Mouse (Mus musculus) MEL (cell line): ENCODE data around the gene Gm20388. TPM values are rescaled to one million over a fixed set of nuclear protein-coding genes. Genes with fewer than 3 reads are reported as not detected.
A peak's percentile ranks its signal among the peaks of the same experiment; 100 is the strongest.

Experiments
- DNase-seq: peaks from one replicate; pipeline ENCODE4 v3.0.0; 2011; ENCODE audit warnings: low read depth, low spot score
- H3K27ac ChIP-seq: 2 replicates; pipeline ENCODE4 v1.5.1; 2012; ENCODE audit warnings: low read depth, mild to moderate bottlenecking, control low read depth, low read length, moderate library complexity; ENCODE audit not compliant: control insufficient read depth
- H3K27me3 ChIP-seq, 2 experiments: fragments of 150-350 bp in 1 of 2; sonication (generic) in 1 of 2; 2 replicates each; pipeline ENCODE4 v1.6.1; 2012; ENCODE audit warnings: low read length in 2 of 2, mild to moderate bottlenecking in 2 of 2, improper control_type of control experiment in 1 of 2, moderate library complexity in 1 of 2; ENCODE audit not compliant: insufficient read depth in 2 of 2, control insufficient read depth in 1 of 2
- H3K36me3 ChIP-seq, 2 experiments: 2 replicates each; pipeline ENCODE4 v1.6.1; 2012 to 2014; ENCODE audit warnings: low read length in 2 of 2, improper control_type of control experiment in 1 of 2, inconsistent platforms in 1 of 2, mild to moderate bottlenecking in 1 of 2; ENCODE audit not compliant: insufficient read depth in 2 of 2, control insufficient read depth in 1 of 2
- H3K4me1 ChIP-seq, 2 experiments: fragments of 150-350 bp in 1 of 2; sonication (generic) in 1 of 2; 2 replicates each; pipeline ENCODE4 v1.6.1; 2012; ENCODE audit warnings: low read length in 2 of 2, improper control_type of control experiment in 1 of 2, mild to moderate bottlenecking in 1 of 2; ENCODE audit not compliant: insufficient read depth in 2 of 2, control insufficient read depth in 1 of 2
- H3K4me3 ChIP-seq, 2 experiments: fragments of 150-350 bp in 1 of 2; sonication (generic) in 1 of 2; 2 replicates each; pipeline ENCODE4 v1.5.1; 2012; ENCODE audit warnings: low read depth in 2 of 2, low read length in 2 of 2, mild to moderate bottlenecking in 2 of 2, moderate library complexity in 2 of 2, control low read depth in 1 of 2, improper control_type of control experiment in 1 of 2; ENCODE audit not compliant: control insufficient read depth in 1 of 2, insufficient read depth in 1 of 2
- H3K79me2 ChIP-seq: 2 replicates; pipeline ENCODE4 v1.6.1; 2012; ENCODE audit warnings: mild to moderate bottlenecking, low read length, moderate library complexity; ENCODE audit not compliant: control insufficient read depth, poor library complexity, insufficient read depth
- H3K9ac ChIP-seq: 2 replicates; pipeline ENCODE4 v1.6.1; 2012; ENCODE audit warnings: low read depth, mild to moderate bottlenecking, control low read depth, low read length, moderate library complexity; ENCODE audit not compliant: control insufficient read depth, poor library complexity, severe bottlenecking
- H3K9me3 ChIP-seq: fragments of 150-350 bp; sonication (generic); replicated peaks from 2 replicates; pipeline ENCODE4 v1.6.1; 2012; ENCODE audit warnings: mild to moderate bottlenecking, low read length, improper control_type of control experiment, moderate library complexity; ENCODE audit not compliant: insufficient read depth
- CHD2 ChIP-seq: IDR thresholded peaks from 2 replicates; pipeline ENCODE4 v1.6.1; 2011; ENCODE audit warnings: low read length, improper control_type of control experiment
- CTCF ChIP-seq, 3 experiments: IDR thresholded peaks in 2 of 3; conservative IDR thresholded peaks in 1 of 3; 2 replicates each; pipeline ENCODE4 v1.5.1; 2011 to 2012; ENCODE audit warnings: low read length in 3 of 3, low read depth in 2 of 3, mild to moderate bottlenecking in 2 of 3, improper control_type of control experiment in 1 of 3, inconsistent platforms in 1 of 3, mixed read lengths in 1 of 3, moderate library complexity in 1 of 3; ENCODE audit not compliant: control insufficient read depth in 1 of 3, insufficient read depth in 1 of 3, poor library complexity in 1 of 3, severe bottlenecking in 1 of 3
- EP300 ChIP-seq, 2 experiments: IDR thresholded peaks; 2 replicates each; pipeline ENCODE4 v1.6.1; 2011; ENCODE audit warnings: improper control_type of control experiment in 2 of 2, low read length in 2 of 2, low read depth in 1 of 2, mild to moderate bottlenecking in 1 of 2
- ETS1 ChIP-seq: IDR thresholded peaks from 2 replicates; pipeline ENCODE4 v1.6.1; 2012; ENCODE audit warnings: low read depth, mild to moderate bottlenecking, inconsistent platforms, low read length, improper control_type of control experiment, moderate library complexity
- GATA1 ChIP-seq: IDR thresholded peaks from 2 replicates; pipeline ENCODE4 v1.6.1; 2011; ENCODE audit warnings: low read depth, low read length, improper control_type of control experiment
- MAZ ChIP-seq: IDR thresholded peaks from 2 replicates; pipeline ENCODE4 v1.6.1; 2012; ENCODE audit warnings: low read depth, mild to moderate bottlenecking, inconsistent platforms, low read length, improper control_type of control experiment
- MEF2A ChIP-seq: IDR thresholded peaks from 2 replicates; pipeline ENCODE4 v1.6.1; 2014; ENCODE audit warnings: low read depth, mild to moderate bottlenecking, inconsistent platforms, low read length, improper control_type of control experiment; ENCODE audit not compliant: poor library complexity, insufficient replicate concordance, severe bottlenecking; ENCODE audit errors: extremely low read depth
- MXI1 ChIP-seq: IDR thresholded peaks from 2 replicates; pipeline ENCODE4 v1.6.1; 2011; ENCODE audit warnings: mild to moderate bottlenecking, low read depth, low read length, improper control_type of control experiment
- MYC ChIP-seq: IDR thresholded peaks from 2 replicates; pipeline ENCODE4 v1.6.1; 2011; ENCODE audit warnings: low read depth, mild to moderate bottlenecking, low read length, improper control_type of control experiment, moderate library complexity
- NRF1 ChIP-seq: IDR thresholded peaks from 2 replicates; pipeline ENCODE4 v1.6.1; 2014; ENCODE audit warnings: low read depth, mild to moderate bottlenecking, inconsistent platforms, low read length, improper control_type of control experiment, moderate library complexity; ENCODE audit not compliant: poor library complexity, insufficient read depth, severe bottlenecking
- POLR2AphosphoS2 ChIP-seq: IDR thresholded peaks from 2 replicates; pipeline ENCODE4 v1.6.1; 2011; ENCODE audit warnings: low read length, improper control_type of control experiment
- POLR2AphosphoS5 ChIP-seq: IDR thresholded peaks from 2 replicates; pipeline ENCODE4 v1.6.1; 2012; ENCODE audit warnings: low read depth, borderline replicate concordance, mild to moderate bottlenecking, inconsistent platforms, low read length, moderate library complexity, mixed read lengths
- RAD21 ChIP-seq: IDR thresholded peaks from 2 replicates; pipeline ENCODE4 v1.6.1; 2011; ENCODE audit warnings: mild to moderate bottlenecking, low read depth, low read length, improper control_type of control experiment
- SIN3A ChIP-seq: IDR thresholded peaks from 2 replicates; pipeline ENCODE4 v1.6.1; 2012; ENCODE audit warnings: low read length, improper control_type of control experiment, inconsistent platforms
- SMC3 ChIP-seq: IDR thresholded peaks from 2 replicates; pipeline ENCODE4 v1.6.1; 2011; ENCODE audit warnings: low read depth, low read length, improper control_type of control experiment
- TBP ChIP-seq: IDR thresholded peaks from 2 replicates; pipeline ENCODE4 v1.8.0; 2011; ENCODE audit warnings: low read depth, low read length, improper control_type of control experiment
- UBTF ChIP-seq: IDR thresholded peaks from 2 replicates; pipeline ENCODE4 v1.6.1; 2012; ENCODE audit warnings: low read depth, mild to moderate bottlenecking, inconsistent platforms, low read length, improper control_type of control experiment, moderate library complexity, borderline replicate concordance; ENCODE audit not compliant: insufficient read depth
- USF1 ChIP-seq: IDR thresholded peaks from 2 replicates; pipeline ENCODE4 v1.6.1; 2014; ENCODE audit warnings: low read depth, mild to moderate bottlenecking, inconsistent platforms, low read length, improper control_type of control experiment, moderate library complexity
- ZC3H11A ChIP-seq: IDR thresholded peaks from 2 replicates; pipeline ENCODE4 v1.6.1; 2012; ENCODE audit warnings: low read depth, mild to moderate bottlenecking, inconsistent platforms, low read length, improper control_type of control experiment
- ZKSCAN1 ChIP-seq: IDR thresholded peaks from 2 replicates; pipeline ENCODE4 v1.6.1; 2012; ENCODE audit warnings: low read depth, mild to moderate bottlenecking, inconsistent platforms, low read length, improper control_type of control experiment, moderate library complexity
- ZNF384 ChIP-seq: IDR thresholded peaks from 2 replicates; pipeline ENCODE4 v1.6.1; 2012; ENCODE audit warnings: low read depth, mild to moderate bottlenecking, inconsistent platforms, low read length, improper control_type of control experiment
- polyA plus RNA-seq, 2 experiments: library from polyadenylated mRNA; stranded (reverse) in 1 of 2; unstranded in 1 of 2; fragments of >175 nt in 1 of 2; fragments of >200 nt in 1 of 2; gene quantifications; 2 replicates each; pipeline versions ENCODE4 v1.2.1 to v1.2.4; 2012; ENCODE audit warnings: low replicate concordance in 2 of 2, low read depth in 1 of 2; ENCODE audit not compliant: insufficient read length in 2 of 2, insufficient read depth in 1 of 2, missing spikeins in 1 of 2
- total RNA-seq: library from RNA; depleted of rRNA; stranded (reverse); fragments of 300-350 nt; gene quantifications from 2 replicates; pipeline ENCODE4 v1.2.3, GENCODE M21; 2012

Gene Gm20388
- total and polyA plus RNA-seq, 3 experiments, result 11.1 to 17.8 TPM; not detected in 1

GRCm38 (mm10) chr8:120395892-120396291, 485.3 kb downstream of the Gm20388 start:
- Histone ChIP-seq H3K36me3 (no peaks in the 10 kb centered on the region), H3K27me3 (no peaks in the 10 kb centered on the region), H3K79me2 (no peaks in the 10 kb centered on the region), H3K9me3 (no peaks in the 10 kb centered on the region), H3K27ac (no peak overlapping the region), H3K4me1 (peaks cover 3 to 10% of the 10 kb centered on the region in 2 experiments; a peak in 3 of 4 replicates), H3K9ac (no peak overlapping the region), H3K4me3 (no peak overlapping the region)
- no peak for DNase-seq
- TF ChIP-seq SMC3 (peak; percentile 49), MEF2A (no peak), CTCF (IDR thresholded peaks at IDR 0.05 in 2 of 3, conservative IDR thresholded peaks at IDR 0.05 in 1 of 3; ENCODE audit: control insufficient read depth in 1 of 3, insufficient read depth in 1 of 3, low read depth in 2 of 3, low read length in 3 of 3, poor library complexity in 1 of 3, severe bottlenecking in 1 of 3) (peak in 2 of 3 experiments; percentile 51 to 65; a peak in 4 of 6 replicates), ZC3H11A (peak; percentile 39; the same call in 1 of the 2 replicates), RAD21 (peak; percentile 55)

GRCm38 (mm10) chr8:120396756-120397155, 486.1 kb downstream of the Gm20388 start:
- H3K27me3 ChIP-seq, result no peaks in the 10 kb centered on the region
- H3K9ac ChIP-seq, result peak overlapping the region; percentile 41
- no peak overlapping the region for H3K27ac ChIP-seq
- peak overlapping the region in 1 of 2 experiments; percentile 17; a peak in 1 of 4 replicates for H3K4me3 ChIP-seq
- H3K79me2 ChIP-seq, result no peaks in the 10 kb centered on the region
- no peak for DNase-seq
- H3K36me3 ChIP-seq, result no peaks in the 10 kb centered on the region
- TF ChIP-seq POLR2AphosphoS5 (no peak), ZKSCAN1 (peak; percentile 92), UBTF (no peak), EP300 (IDR thresholded peaks at IDR 0.05; ENCODE audit: low read depth in 1 of 2, low read length in 2 of 2) (no peak; a peak in 1 of 4 replicates), SMC3 (no peak)
- no peaks in the 10 kb centered on the region for H3K9me3 ChIP-seq
- H3K4me1 ChIP-seq, result peaks cover 3 to 10% of the 10 kb centered on the region in 2 experiments; a peak in 3 of 4 replicates

DNA sequence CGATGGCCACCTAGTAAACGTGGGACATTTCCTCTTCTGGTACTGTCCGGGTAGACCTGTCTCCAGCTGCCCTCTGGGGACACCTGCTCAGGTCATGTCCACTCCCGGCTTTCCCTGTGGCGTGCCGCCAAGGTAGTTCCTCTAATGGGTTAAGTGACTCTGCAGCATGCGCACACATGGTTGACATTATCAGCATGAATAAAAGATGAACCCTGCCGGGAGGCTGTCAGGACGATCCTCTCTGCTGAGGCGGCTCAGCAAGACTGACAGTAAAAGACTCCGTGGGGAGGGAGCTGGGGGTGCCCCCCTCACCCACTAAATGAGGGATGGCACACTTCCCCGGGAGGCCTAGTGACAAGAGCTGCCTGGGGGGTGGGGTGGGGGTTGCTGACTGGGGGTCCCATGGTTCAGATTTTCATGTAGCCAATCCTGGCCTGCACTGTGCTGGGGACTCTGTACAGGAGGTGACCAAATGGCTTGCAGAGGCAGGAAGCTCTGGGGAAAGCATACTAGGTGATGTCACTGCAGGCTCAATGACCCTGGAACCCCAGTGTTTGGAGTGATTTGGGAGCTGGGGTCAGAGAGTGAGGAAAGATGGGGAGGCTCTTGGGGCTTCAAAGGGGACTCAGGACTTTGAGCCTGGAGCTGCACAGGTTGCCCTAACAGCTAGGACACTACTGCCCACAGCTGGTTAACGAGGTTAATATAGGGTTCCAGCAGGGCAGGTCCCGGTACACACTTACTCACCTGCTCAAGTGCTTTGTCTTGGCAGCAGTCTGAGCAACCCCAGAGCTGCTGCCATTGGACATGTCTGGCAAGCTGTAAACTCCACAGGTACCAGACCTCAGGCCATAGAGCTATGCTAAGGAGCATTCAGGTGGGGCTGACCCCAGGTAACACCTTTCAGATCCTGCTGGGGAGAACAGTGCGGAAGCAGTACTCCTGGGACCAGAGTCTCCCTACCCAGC, 487.1 kb downstream of the Gm20388 start:
- Histone ChIP-seq H3K4me3 (peak overlapping the region; percentile 17 to 30; a peak in 2 of 4 replicates), H3K36me3 (no peaks in the 10 kb centered on the region), H3K27ac (no peak overlapping the region), H3K4me1 (peaks cover 3 to 10% of the 10 kb centered on the region in 2 experiments; a peak in 3 of 4 replicates), H3K9me3 (no peaks in the 10 kb centered on the region), H3K27me3 (no peaks in the 10 kb centered on the region), H3K9ac (peak overlapping the region; percentile 41), H3K79me2 (no peaks in the 10 kb centered on the region)
- DNase-seq, result peak; percentile 61
- no peak for TF ChIP-seq USF1
- 0 out of 2 replicates have a peak, but pooled peaks have one; percentile 35 for TF ChIP-seq MYC
- no peak for TF ChIP-seq CTCF (IDR thresholded peaks at IDR 0.05 in 2 of 3, conservative IDR thresholded peaks at IDR 0.05 in 1 of 3; ENCODE audit: control insufficient read depth in 1 of 3, insufficient read depth in 1 of 3, low read depth in 2 of 3, low read length in 3 of 3, poor library complexity in 1 of 3, severe bottlenecking in 1 of 3)
- no peak for TF ChIP-seq TBP
- no peak for TF ChIP-seq POLR2AphosphoS5
- TF ChIP-seq SIN3A, result peak; percentile 57
- TF ChIP-seq MEF2A, result no peak
- no peak for TF ChIP-seq GATA1
- TF ChIP-seq CHD2, result no peak
- TF ChIP-seq NRF1, result peak; percentile 61
- TF ChIP-seq EP300 (IDR thresholded peaks at IDR 0.05; ENCODE audit: low read depth in 1 of 2, low read length in 2 of 2), result 0 out of 4 replicates have a peak, but pooled peaks of 1 of the 2 experiments have one; percentile 9
- TF ChIP-seq MAZ, result no peak
- TF ChIP-seq MXI1, result peak; percentile 90
- peak; percentile 41; the same call in 1 of the 2 replicates for TF ChIP-seq ETS1
- TF ChIP-seq ZNF384, result no peak
- TF ChIP-seq POLR2AphosphoS2, result no peak
